Mouse (Mus musculus): ENCODE measurements at regions not wholly inside any gene's neighbourhood (a gene's known extent, or its start where the extent isn't known, plus 50 kb on each side); places are given as distances from the start of the nearest gene placed in this dataset.

GRCm38 (mm10) chr1:13795196-13795595 is 2297.9 kb downstream of the 4930444P10Rik start:
- TF ChIP-seq POLR2A (IDR thresholded peaks at IDR 0.05; ENCODE audit: insufficient read depth, low read depth, low read length) = no peak
- no peak for TF ChIP-seq CTCF (IDR thresholded peaks at IDR 0.05)
- TF ChIP-seq EP300 (IDR thresholded peaks at IDR 0.05; ENCODE audit: insufficient read depth, low read depth, low read length) = no peak

Data from heart, adult 2 months (tissue).